In the genomic region with DNA sequence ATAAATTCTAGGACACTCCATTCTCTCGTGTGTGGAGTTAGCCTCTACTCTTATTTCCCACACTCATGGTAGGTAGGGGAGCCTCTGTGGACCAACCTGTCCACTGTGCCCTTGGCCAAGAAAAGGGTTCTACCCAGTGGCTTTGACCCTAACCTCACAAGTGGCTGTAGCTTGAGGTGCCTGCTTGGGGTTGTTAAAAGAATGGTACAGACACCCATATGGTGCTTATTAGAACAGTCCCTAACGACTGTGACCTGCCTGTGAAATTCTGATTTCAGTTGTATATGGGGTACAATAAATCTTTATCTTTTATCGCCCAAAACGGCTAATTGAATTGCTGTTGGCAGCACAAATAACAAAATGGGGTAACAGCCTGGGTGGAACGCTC, we compare ENCODE assay signal across 8 mouse cellular contexts. TPM values are rescaled to one million over a fixed set of nuclear protein-coding genes. Genes with fewer than 3 reads are reported as not detected.
DNase-seq lines count a peak whose midpoint lies in the region; ATAC-seq and TF ChIP-seq lines count a peak whose summit lies in the region.

No protein-coding gene starts in this region.

- no peak for TF ChIP-seq POLR2A in bone marrow macrophage, adult 2 months (IDR thresholded peaks at IDR 0.05; ENCODE audit: borderline replicate concordance, low read depth, low read length)

- no peaks in the 10 kb centered on the region for H3K9me3 ChIP-seq in heart, embryonic 14.5 days (ENCODE audit: control insufficient read depth, low read length)
- no peaks in the 10 kb centered on the region for H3K9me3 ChIP-seq in hindbrain, embryonic 12.5 days (replicated peaks)
- no peaks in the 10 kb centered on the region for H3K9me3 ChIP-seq in midbrain, embryonic 10.5 days (replicated peaks)

- peak overlapping the region; percentile 81 for H3K9ac ChIP-seq in heart, embryonic 14.5 days (ENCODE audit: low read length)
- H3K9ac ChIP-seq in hindbrain, embryonic 12.5 days, result 0 out of 2 replicates have a peak overlapping the region, but pooled peaks have one; percentile 68

- peaks cover 45% of the 10 kb centered on the region for H3K36me3 ChIP-seq in heart, embryonic 14.5 days (ENCODE audit: control insufficient read depth, insufficient read depth, low read length)
- H3K36me3 ChIP-seq in hindbrain, embryonic 12.5 days, result peaks cover 1% of the 10 kb centered on the region; the same call in 1 of the 2 replicates
- H3K36me3 ChIP-seq in midbrain, embryonic 10.5 days, result peaks cover 19% of the 10 kb centered on the region

- peak overlapping the region; percentile 85 for H3K4me2 ChIP-seq in heart, embryonic 14.5 days (ENCODE audit: low read length)
- H3K4me2 ChIP-seq in hindbrain, embryonic 12.5 days (replicated peaks), result peak overlapping the region; percentile 99

- peak overlapping the region; percentile 98 to 99 for H3K27ac ChIP-seq in heart, embryonic 14.5 days (replicated peaks in 1 of 2; ENCODE audit: control insufficient read depth in 1 of 2, insufficient read depth in 1 of 2, low read depth in 2 of 2, low read length in 2 of 2)
- H3K27ac ChIP-seq in bone marrow macrophage, adult 2 months (ENCODE audit: insufficient read depth, low read depth, low read length), result peak overlapping the region; percentile 99
- H3K27ac ChIP-seq in hindbrain, embryonic 12.5 days, result peak overlapping the region; percentile 85
- peak overlapping the region; percentile 98 for H3K27ac ChIP-seq in midbrain, embryonic 10.5 days (replicated peaks)

- no peak for TF ChIP-seq CTCF in bone marrow macrophage, adult 2 months (IDR thresholded peaks at IDR 0.05; ENCODE audit: low read depth, low read length)

- 0 out of 2 replicates have a peak, but pooled peaks have one; percentile 7 for ATAC-seq in heart, embryonic 14.5 days (ENCODE audit: insufficient number of reproducible peaks, insufficient read depth, low FRiP score, low read depth)
- peak; percentile 66 for ATAC-seq in hindbrain, embryonic 12.5 days (ENCODE audit: low FRiP score)
- no peak; the same call in 1 of the 2 replicates for ATAC-seq in megakaryocyte-erythroid progenitor cell, adult 5-6 weeks (replicated peaks; ENCODE audit: low FRiP score, low TSS enrichment, poor library complexity, severe bottlenecking)

- H3K4me3 ChIP-seq in heart, embryonic 14.5 days (ENCODE audit: control insufficient read depth in 1 of 2, insufficient read depth in 1 of 2, low read depth in 1 of 2, low read length in 2 of 2), result peak overlapping the region; percentile 35 to 38; a peak in 3 of 4 replicates
- H3K4me3 ChIP-seq in bone marrow macrophage, adult 2 months (ENCODE audit: insufficient read depth, low read length), result peak overlapping the region; percentile 60
- peak overlapping the region; percentile 51 for H3K4me3 ChIP-seq in hindbrain, embryonic 12.5 days
- peak overlapping the region; percentile 77 for H3K4me3 ChIP-seq in midbrain, embryonic 10.5 days

- H3K27me3 ChIP-seq in heart, embryonic 14.5 days (ENCODE audit: control insufficient read depth, insufficient read depth, low read length), result no peaks in the 10 kb centered on the region
- no peaks in the 10 kb centered on the region for H3K27me3 ChIP-seq in hindbrain, embryonic 12.5 days
- H3K27me3 ChIP-seq in midbrain, embryonic 10.5 days (ENCODE audit: low read depth, poor library complexity, severe bottlenecking), result no peaks in the 10 kb centered on the region

- no peak for DNase-seq in heart, postnatal 4 days
- no peak for DNase-seq in midbrain, embryonic 10.5 days (ENCODE audit: low spot score)
- no peak for DNase-seq in adrenal gland, adult 18-20 months (ENCODE audit: low spot score in 2 of 2)
- DNase-seq in cerebellum, adult 11 months, result no peak

- 34% methylated on average over 5 of the region's 5 CpGs for WGBS in heart, embryonic 14.5 days
- 21% methylated on average over 5 of the region's 5 CpGs for WGBS in hindbrain, embryonic 12.5 days
- WGBS in midbrain, embryonic 10.5 days, result 48% methylated on average over 5 of the region's 5 CpGs

- peaks cover 18 to 55% of the 10 kb centered on the region in 2 experiments for H3K4me1 ChIP-seq in heart, embryonic 14.5 days (ENCODE audit: control insufficient read depth in 2 of 2, insufficient read depth in 2 of 2, low read length in 2 of 2)
- H3K4me1 ChIP-seq in bone marrow macrophage, adult 2 months (ENCODE audit: control insufficient read depth, insufficient read depth, low read length), result peaks cover 41% of the 10 kb centered on the region
- H3K4me1 ChIP-seq in hindbrain, embryonic 12.5 days, result peaks cover 53% of the 10 kb centered on the region
- H3K4me1 ChIP-seq in midbrain, embryonic 10.5 days, result peaks cover 68% of the 10 kb centered on the region

RNA-seq across cellular contexts. Expression of a gene that starts 8.9 kb away (rescaled TPM):
- polyA plus RNA-seq in heart, embryonic 14.5 days (2014; fragmentation: Nextera tagmentation; extraction: Ambion mirVana), result 8.1 and 9.1 TPM in 2 replicates
- 10 to 100 TPM; 98.2 to 100.0 TPM for total RNA-seq in heart, postnatal 4 days (2021)
- 163 and 167 TPM in 2 replicates for polyA plus RNA-seq in bone marrow macrophage, adult 2 months (2012; ENCODE audit: insufficient read depth, insufficient read length, missing spikeins)
- polyA plus RNA-seq in hindbrain, embryonic 12.5 days (2016; fragmentation: Nextera tagmentation; extraction: Ambion mirVana), result 8.8 and 9.6 TPM in 2 replicates
- polyA plus RNA-seq in midbrain, embryonic 10.5 days (2016; fragmentation: Nextera tagmentation; extraction: Ambion mirVana), result 3.8 and 4.0 TPM in 2 replicates
- total RNA-seq in adrenal gland, adult 18-20 months (2021), result 100 to 1,000 TPM; 118 to 119 TPM
- total RNA-seq in megakaryocyte-erythroid progenitor cell, adult 5-6 weeks (2014; fragmentation: Nextera tagmentation), result 45.8 and 54.3 TPM in 2 replicates
- total RNA-seq in megakaryocyte-erythroid progenitor cell, adult 5-6 weeks (2017), result 44.1 and 56.8 TPM in 2 replicates

Comparison
In these comparisons a context has a peak if more than half of its experiments do, and no peak if none do; other contexts are left out.
1. RNA of a gene that starts 8.9 kb away (polyA plus RNA-seq): 163 to 167 TPM in bone marrow macrophage, adult 2 months; 8.8 to 9.6 TPM in hindbrain, embryonic 12.5 days, 8.1 to 9.1 TPM in heart, embryonic 14.5 days and 3.8 to 4.0 TPM in midbrain, embryonic 10.5 days; every median in the first group is over 10 times any median in the second.
2. Peak in every context shown above with its lines, with median percentiles within 50 percentile points of each other: H3K27ac ChIP-seq and H3K4me3 ChIP-seq.